Mouse (Mus musculus): ENCODE results near the gene Rbm33. TPM values are rescaled to one million over a fixed set of nuclear protein-coding genes. Genes with fewer than 3 reads are reported as not detected.

Rbm33 gene
- polyA plus RNA-seq, 1 experiment, result 2.7 TPM

GRCm38 (mm10) chr5:28360745-28361144 lies 43.8 kb downstream of the Rbm33 start:
- no peak for TF ChIP-seq TAL1 (IDR thresholded peaks at IDR 0.05; ENCODE audit: low read length)
- no peak for TF ChIP-seq GATA1 (IDR thresholded peaks at IDR 0.05; ENCODE audit: low read length)
- H3K27me3 ChIP-seq (ENCODE audit: control insufficient read depth), result no peaks in the 10 kb centered on the region
- peaks cover 94% of the 10 kb centered on the region for H3K36me3 ChIP-seq (ENCODE audit: control insufficient read depth)
- H3K9me3 ChIP-seq (ENCODE audit: control insufficient read depth, low read length), result no peaks in the 10 kb centered on the region
- no peak overlapping the region for H3K4me3 ChIP-seq (replicated peaks)
- no peaks in the 10 kb centered on the region for H3K4me1 ChIP-seq (ENCODE audit: control insufficient read depth)

GRCm38 (mm10) chr5:28368056-28368455 lies 51.1 kb downstream of the Rbm33 start:
- no peak overlapping the region for H3K4me3 ChIP-seq (replicated peaks)
- no peaks in the 10 kb centered on the region for H3K9me3 ChIP-seq (ENCODE audit: control insufficient read depth, low read length)
- H3K36me3 ChIP-seq (ENCODE audit: control insufficient read depth), result peaks cover 80% of the 10 kb centered on the region
- H3K27me3 ChIP-seq (ENCODE audit: control insufficient read depth), result no peaks in the 10 kb centered on the region
- TF ChIP-seq TAL1 (IDR thresholded peaks at IDR 0.05; ENCODE audit: low read length) (no peak), GATA1 (IDR thresholded peaks at IDR 0.05; ENCODE audit: low read length) (no peak)
- no peaks in the 10 kb centered on the region for H3K4me1 ChIP-seq (ENCODE audit: control insufficient read depth)

- no peaks in the 10 kb centered on the region for H3K4me1 ChIP-seq (ENCODE audit: control insufficient read depth)
- H3K36me3 ChIP-seq (ENCODE audit: control insufficient read depth), result peaks cover 75% of the 10 kb centered on the region
- H3K9me3 ChIP-seq (ENCODE audit: control insufficient read depth, low read length), result no peaks in the 10 kb centered on the region
- TF ChIP-seq TAL1 (IDR thresholded peaks at IDR 0.05; ENCODE audit: low read length) (no peak), GATA1 (IDR thresholded peaks at IDR 0.05; ENCODE audit: low read length) (no peak)
- no peaks in the 10 kb centered on the region for H3K27me3 ChIP-seq (ENCODE audit: control insufficient read depth)
- H3K4me3 ChIP-seq (replicated peaks), result no peak overlapping the region
Measured at GRCm38 (mm10) chr5:28370836-28371235, 53.9 kb downstream of the Rbm33 start.

GRCm38 (mm10) chr5:28372172-28372664 lies 55.3 kb downstream of the Rbm33 start:
- H3K36me3 ChIP-seq (ENCODE audit: control insufficient read depth), result peaks cover 72% of the 10 kb centered on the region

GRCm38 (mm10) chr5:28373498-28374427 lies 56.8 kb downstream of the Rbm33 start:
- Histone ChIP-seq H3K36me3 (ENCODE audit: control insufficient read depth) (peaks cover 68% of the 10 kb centered on the region), H3K4me1 (ENCODE audit: control insufficient read depth) (no peaks in the 10 kb centered on the region), H3K27me3 (ENCODE audit: control insufficient read depth) (no peaks in the 10 kb centered on the region), H3K9me3 (ENCODE audit: control insufficient read depth, low read length) (no peaks in the 10 kb centered on the region), H3K4me3 (replicated peaks) (no peak overlapping the region)
- TF ChIP-seq TAL1 (IDR thresholded peaks at IDR 0.05; ENCODE audit: low read length), result no peak
- TF ChIP-seq GATA1 (IDR thresholded peaks at IDR 0.05; ENCODE audit: low read length), result no peak

More at GRCm38 (mm10) chr5:28372172-28372664, 55.3 kb downstream of the Rbm33 start:
- no peaks in the 10 kb centered on the region for H3K4me1 ChIP-seq (ENCODE audit: control insufficient read depth)
- no peak overlapping the region for H3K4me3 ChIP-seq (replicated peaks)
- no peaks in the 10 kb centered on the region for H3K27me3 ChIP-seq (ENCODE audit: control insufficient read depth)
- H3K9me3 ChIP-seq (ENCODE audit: control insufficient read depth, low read length), result no peaks in the 10 kb centered on the region
- TF ChIP-seq GATA1 (IDR thresholded peaks at IDR 0.05; ENCODE audit: low read length) (no peak), TAL1 (IDR thresholded peaks at IDR 0.05; ENCODE audit: low read length) (no peak)

GRCm38 (mm10) chr5:28377299-28377698 lies 60.4 kb downstream of the Rbm33 start:
- H3K9me3 ChIP-seq (ENCODE audit: control insufficient read depth, low read length), result no peaks in the 10 kb centered on the region
- no peaks in the 10 kb centered on the region for H3K4me1 ChIP-seq (ENCODE audit: control insufficient read depth)
- H3K4me3 ChIP-seq (replicated peaks), result no peak overlapping the region
- H3K36me3 ChIP-seq (ENCODE audit: control insufficient read depth), result peaks cover 69% of the 10 kb centered on the region
- no peaks in the 10 kb centered on the region for H3K27me3 ChIP-seq (ENCODE audit: control insufficient read depth)
- TF ChIP-seq TAL1 (IDR thresholded peaks at IDR 0.05; ENCODE audit: low read length) (no peak), GATA1 (IDR thresholded peaks at IDR 0.05; ENCODE audit: low read length) (no peak)

GRCm38 (mm10) chr5:28382289-28382688 lies 65.4 kb downstream of the Rbm33 start:
- H3K9me3 ChIP-seq (ENCODE audit: control insufficient read depth, low read length), result no peaks in the 10 kb centered on the region
- no peak for TF ChIP-seq TAL1 (IDR thresholded peaks at IDR 0.05; ENCODE audit: low read length)
- TF ChIP-seq GATA1 (IDR thresholded peaks at IDR 0.05; ENCODE audit: low read length), result no peak
- H3K36me3 ChIP-seq (ENCODE audit: control insufficient read depth), result peaks cover 70% of the 10 kb centered on the region
- no peak overlapping the region for H3K4me3 ChIP-seq (replicated peaks)
- no peaks in the 10 kb centered on the region for H3K27me3 ChIP-seq (ENCODE audit: control insufficient read depth)
- H3K4me1 ChIP-seq (ENCODE audit: control insufficient read depth), result no peaks in the 10 kb centered on the region

- H3K4me3 ChIP-seq (replicated peaks), result no peak overlapping the region
- H3K36me3 ChIP-seq (ENCODE audit: control insufficient read depth), result peaks cover 84% of the 10 kb centered on the region
- H3K27me3 ChIP-seq (ENCODE audit: control insufficient read depth), result no peaks in the 10 kb centered on the region
- TF ChIP-seq GATA1 (IDR thresholded peaks at IDR 0.05; ENCODE audit: low read length) (no peak), TAL1 (IDR thresholded peaks at IDR 0.05; ENCODE audit: low read length) (no peak)
- H3K9me3 ChIP-seq (ENCODE audit: control insufficient read depth, low read length), result no peaks in the 10 kb centered on the region
- H3K4me1 ChIP-seq (ENCODE audit: control insufficient read depth), result no peaks in the 10 kb centered on the region
Measured at GRCm38 (mm10) chr5:28386783-28387182, 69.9 kb downstream of the Rbm33 start.

- no peaks in the 10 kb centered on the region for H3K27me3 ChIP-seq (ENCODE audit: control insufficient read depth)
- H3K36me3 ChIP-seq (ENCODE audit: control insufficient read depth), result peaks cover 85% of the 10 kb centered on the region
- TF ChIP-seq GATA1 (IDR thresholded peaks at IDR 0.05; ENCODE audit: low read length) (no peak), TAL1 (IDR thresholded peaks at IDR 0.05; ENCODE audit: low read length) (no peak)
- H3K4me3 ChIP-seq (replicated peaks), result no peak overlapping the region
- no peaks in the 10 kb centered on the region for H3K4me1 ChIP-seq (ENCODE audit: control insufficient read depth)
- no peaks in the 10 kb centered on the region for H3K9me3 ChIP-seq (ENCODE audit: control insufficient read depth, low read length)
Measured at GRCm38 (mm10) chr5:28387531-28388179, 70.7 kb downstream of the Rbm33 start.
